Mouse (Mus musculus) cortical plate, adult 2 months (tissue): ENCODE measurements around the gene Flt3l.

Experiments
- CTCF ChIP-seq: fragments of 200-500 bp; IDR thresholded peaks from 2 replicates; pipeline ENCODE4 v1.5.1; 2011; ENCODE audit warnings: mild to moderate bottlenecking, control low read depth, low read length; ENCODE audit not compliant: insufficient read depth; ENCODE audit errors: extremely low read depth
- POLR2A ChIP-seq: fragments of 200-500 bp; IDR thresholded peaks from 2 replicates; pipeline ENCODE4 v1.6.1; 2011; ENCODE audit warnings: mild to moderate bottlenecking, low read length, control low read depth; ENCODE audit not compliant: insufficient read depth; ENCODE audit errors: extremely low read depth

- TF ChIP-seq POLR2A (no peak), CTCF (no peak)
Observed at GRCm38 (mm10) chr7:45088597-45088996, 47.6 kb downstream of the Flt3l start.
